Mouse (Mus musculus) duodenum, adult 2 months (tissue): ENCODE data around the gene Srd5a1. TPM values are rescaled to one million over a fixed set of nuclear protein-coding genes. Genes with fewer than 3 reads are reported as not detected.

ENCODE experiments used
- polyA plus RNA-seq: library from polyadenylated mRNA; depleted of rRNA; stranded (reverse); fragments of >200 nt; gene quantifications from 2 replicates; pipeline ENCODE4 v1.2.3, GENCODE M21; 2012; ENCODE audit warnings: low replicate concordance; rRNA removed

The Srd5a1 gene
- polyA plus RNA-seq: 11.7 and 17.7 TPM in 2 replicates

GRCm38 (mm10) chr13:69611398-69612174, at the start of gene Srd5a1:
Gene Srd5a1, minus strand, starts transcription at chr13:69611442.

DNA sequence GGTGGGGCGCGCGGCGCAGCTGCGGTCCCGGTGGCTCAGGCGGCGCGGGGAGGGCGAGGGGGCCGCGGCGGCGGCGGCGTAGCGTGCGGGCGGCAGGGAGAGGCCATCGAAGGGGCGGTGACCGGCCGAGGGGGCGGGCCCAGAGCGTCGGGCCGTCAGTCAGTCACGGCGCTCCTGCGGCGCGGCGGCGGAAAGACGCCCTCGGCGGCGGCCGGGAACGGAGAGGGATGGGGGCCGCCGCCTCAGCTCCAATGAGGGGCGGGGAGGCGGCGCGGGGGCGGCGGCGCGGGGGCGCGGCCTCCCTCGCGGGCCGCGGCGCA, 76.9 kb downstream of the Srd5a1 start, which contains the start of gene Tent4a:
TSS of gene Tent4a (minus strand) at position 284 of the 320 bp plus-strand sequence.

GRCm38 (mm10) chr13:69533405-69534333, 77.6 kb downstream of the Srd5a1 start, which contains the start of gene Nsun2:
Gene Nsun2, plus strand, starts transcription at chr13:69533746.

Other genes with a start within 250 kb of the Srd5a1 start
- 16.4 and 22.0 TPM in 2 replicates for gene Nsun2, start 77.7 kb downstream of the Srd5a1 start, polyA plus RNA-seq
- 6.5 and 9.6 TPM in 2 replicates for gene Tent4a, start 76.8 kb downstream of the Srd5a1 start, polyA plus RNA-seq
- 0.18 and 0.57 TPM in 2 replicates for gene Ube2ql1, start 128.4 kb upstream of the Srd5a1 start, polyA plus RNA-seq
- gene Med10, start 191.0 kb upstream of the Srd5a1 start, polyA plus RNA-seq: 14.0 and 17.2 TPM in 2 replicates